In the genomic region with DNA sequence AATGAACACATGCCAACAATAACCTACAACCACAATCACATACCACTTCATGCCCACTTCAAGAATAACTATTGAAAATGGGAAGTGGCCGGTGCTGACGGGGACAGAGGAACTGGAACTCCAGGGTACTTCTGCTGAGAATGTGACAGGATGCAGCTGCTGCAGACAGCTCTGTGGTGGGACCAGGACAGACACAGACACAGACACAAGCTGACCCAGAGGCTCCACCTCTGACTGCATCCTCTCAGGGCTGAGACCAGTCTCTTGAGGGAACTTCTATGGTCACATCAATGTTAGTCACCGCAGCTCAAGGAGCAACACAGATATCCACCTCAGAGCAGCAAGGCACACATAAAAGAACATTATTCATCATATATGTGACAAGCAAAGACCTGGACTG, we compare ENCODE assay signal across 9 mouse cellular contexts. TPM values are rescaled to one million over a fixed set of nuclear protein-coding genes. Genes with fewer than 3 reads are reported as not detected.
A peak's percentile ranks its signal among the peaks of the same experiment; 100 is the strongest.
DNase-seq lines count a peak whose midpoint lies in the region; ATAC-seq lines count a peak whose summit lies in the region.
"Had no signal": no experiment of that assay in that cellular context is flagged by ENCODE, and none has a peak within 500 bp of the region (broad histone marks: within the 10 kb centered on the region; RNA-seq: fewer than 3 reads in every experiment).

No protein-coding gene starts in this region.

- H3K27ac ChIP-seq in lung, embryonic 16.5 days (ENCODE audit: low read length) = no peak overlapping the region
- no peak overlapping the region for H3K27ac ChIP-seq in forebrain, embryonic 10.5 days
- H3K27ac ChIP-seq: embryonic facial prominence, embryonic 13.5 days; limb, embryonic 15.5 days had no signal

- H3K4me2 ChIP-seq in lung, embryonic 16.5 days (ENCODE audit: low read depth, low read length) = no peak overlapping the region
- H3K4me2 ChIP-seq: embryonic facial prominence, embryonic 13.5 days; limb, embryonic 15.5 days had no signal

- DNase-seq in right cerebral cortex, postnatal 36 days (ENCODE audit: low spot score in 2 of 2) = peak; percentile 6 to 12
- DNase-seq in right cerebral cortex, postnatal 14 days = no peak
- DNase-seq in heart, postnatal 14 days = peak; percentile 10 to 16
- peak; percentile 80 for DNase-seq in splenic B cell, adult 2 months (ENCODE audit: low read depth, low spot score)
- DNase-seq in forebrain, embryonic 10.5 days (ENCODE audit: extremely low spot score, low spot score) = no peak
- no peak for DNase-seq in layer of hippocampus, adult 18-20 months (ENCODE audit: low spot score in 2 of 2)

- no peak overlapping the region for H3K4me3 ChIP-seq in lung, embryonic 16.5 days (ENCODE audit: low read length)
- no peak overlapping the region for H3K4me3 ChIP-seq in forebrain, embryonic 10.5 days
- H3K4me3 ChIP-seq: embryonic facial prominence, embryonic 13.5 days; limb, embryonic 15.5 days had no signal

- H3K4me1 ChIP-seq in lung, embryonic 16.5 days (replicated peaks; ENCODE audit: control insufficient read depth, insufficient read depth, low read length) = no peaks in the 10 kb centered on the region
- H3K4me1 ChIP-seq in forebrain, embryonic 10.5 days = no peaks in the 10 kb centered on the region
- H3K4me1 ChIP-seq: embryonic facial prominence, embryonic 13.5 days; limb, embryonic 15.5 days had no signal

- intact Hi-C loops in heart, postnatal 14 days (cut with DNase I) = no loop called here

- ATAC-seq in lung, embryonic 16.5 days (ENCODE audit: low read depth) = peak; percentile 38; the same call in 1 of the 2 replicates

- H3K27me3 ChIP-seq in lung, embryonic 16.5 days (ENCODE audit: control insufficient read depth, insufficient read depth, low read depth, low read length) = no peaks in the 10 kb centered on the region
- H3K27me3 ChIP-seq in splenic B cell, adult 2 months (ENCODE audit: control insufficient read depth, insufficient read depth, low read length, poor library complexity, severe bottlenecking) = no peaks in the 10 kb centered on the region
- no peaks in the 10 kb centered on the region for H3K27me3 ChIP-seq in forebrain, embryonic 10.5 days (ENCODE audit: poor library complexity, severe bottlenecking)
- H3K27me3 ChIP-seq: embryonic facial prominence, embryonic 13.5 days; limb, embryonic 15.5 days had no signal

- no peaks in the 10 kb centered on the region for H3K9me3 ChIP-seq in lung, embryonic 16.5 days (ENCODE audit: control insufficient read depth, low read length)
- no peaks in the 10 kb centered on the region for H3K9me3 ChIP-seq in forebrain, embryonic 10.5 days
- H3K9me3 ChIP-seq: embryonic facial prominence, embryonic 13.5 days; limb, embryonic 15.5 days had no signal

- H3K9ac ChIP-seq in lung, embryonic 16.5 days (ENCODE audit: low read length) = no peak overlapping the region
- H3K9ac ChIP-seq: embryonic facial prominence, embryonic 13.5 days; limb, embryonic 15.5 days had no signal

- WGBS in lung, embryonic 16.5 days = 28% methylated on average over 3 of the region's 3 CpGs
- WGBS in forebrain, embryonic 10.5 days = 87% methylated on average over 3 of the region's 3 CpGs

- H3K36me3 ChIP-seq in lung, embryonic 16.5 days (ENCODE audit: control insufficient read depth, insufficient read depth, low read length) = no peaks in the 10 kb centered on the region
- H3K36me3 ChIP-seq in splenic B cell, adult 2 months (ENCODE audit: control insufficient read depth, insufficient read depth, low read length, poor library complexity, severe bottlenecking) = no peaks in the 10 kb centered on the region
- H3K36me3 ChIP-seq in forebrain, embryonic 10.5 days (replicated peaks) = no peaks in the 10 kb centered on the region
- H3K36me3 ChIP-seq: embryonic facial prominence, embryonic 13.5 days; limb, embryonic 15.5 days had no signal

RNA-seq across cellular contexts. Expression of a gene that starts 9.4 kb away (rescaled TPM):
- 10 to 100 TPM; 12.1 to 13.4 TPM for total RNA-seq in heart, postnatal 14 days (2021)
- 26.8 and 28.5 TPM in 2 replicates for polyA plus RNA-seq in lung, embryonic 16.5 days (2015; fragmentation: Nextera tagmentation; extraction: Ambion mirVana)
- polyA plus RNA-seq in forebrain, embryonic 10.5 days (2016; fragmentation: Nextera tagmentation; extraction: Ambion mirVana) = 33.5 and 36.2 TPM in 2 replicates
- 10 to 100 TPM; 25.1 to 27.2 TPM for total RNA-seq in layer of hippocampus, adult 18-20 months (2021)

RNA-seq across cellular contexts. Expression of a gene that starts 16.6 kb away (rescaled TPM):
- total RNA-seq in heart, postnatal 14 days (2021) = under 1 TPM in 1 of 2 experiments, not detected in 1; 0.22 TPM
- 0.25 and 0.33 TPM in 2 replicates for polyA plus RNA-seq in lung, embryonic 16.5 days (2015; fragmentation: Nextera tagmentation; extraction: Ambion mirVana)
- polyA plus RNA-seq in forebrain, embryonic 10.5 days (2016; fragmentation: Nextera tagmentation; extraction: Ambion mirVana) = 0.17 and 0.24 TPM in 2 replicates
- 10 to 100 TPM; 12.3 to 13.0 TPM for total RNA-seq in layer of hippocampus, adult 18-20 months (2021)

RNA-seq across cellular contexts. Expression of a gene that starts 57.0 kb away (rescaled TPM):
- 10 to 100 TPM; 45.7 to 45.9 TPM for total RNA-seq in heart, postnatal 14 days (2021)
- 117 and 121 TPM in 2 replicates for polyA plus RNA-seq in lung, embryonic 16.5 days (2015; fragmentation: Nextera tagmentation; extraction: Ambion mirVana)
- polyA plus RNA-seq in forebrain, embryonic 10.5 days (2016; fragmentation: Nextera tagmentation; extraction: Ambion mirVana) = 87.6 and 88.4 TPM in 2 replicates
- 100 to 1,000 TPM; 108 to 113 TPM for total RNA-seq in layer of hippocampus, adult 18-20 months (2021)

Comparison
In these comparisons a context has a peak if more than half of its experiments do, and no peak if none do; other contexts are left out.
1. DNase-seq: peak in right cerebral cortex, postnatal 36 days (2 of 2), heart, postnatal 14 days (2 of 2) and splenic B cell, adult 2 months (single experiment); none in right cerebral cortex, postnatal 14 days (single experiment), forebrain, embryonic 10.5 days (single experiment) and layer of hippocampus, adult 18-20 months (0 of 2).
2. RNA of a gene that starts 16.6 kb away (total RNA-seq): 12.3 to 13.0 TPM in layer of hippocampus, adult 18-20 months; 0.22 TPM in heart, postnatal 14 days; every median in the first group is over 10 times any median in the second.